Mouse (Mus musculus): Measurements from ENCODE around the gene Ttll4.

GRCm38 (mm10) chr1:74632734-74633133, 28.8 kb upstream of the Ttll4 start:
- TF ChIP-seq CTCF (IDR thresholded peaks at IDR 0.05; ENCODE audit: low read depth), result no peak
- no peak for TF ChIP-seq EP300 (IDR thresholded peaks at IDR 0.05; ENCODE audit: low read depth)

All from heart, postnatal 0 days (tissue).